Mouse (Mus musculus): ENCODE results near the gene Med11.
"Not testable (repeated sequence)": the region's sequence is repeated elsewhere in the genome, so short reads cannot be mapped to it uniquely, and the experiment has no call there.

Gene Med11

DNA sequence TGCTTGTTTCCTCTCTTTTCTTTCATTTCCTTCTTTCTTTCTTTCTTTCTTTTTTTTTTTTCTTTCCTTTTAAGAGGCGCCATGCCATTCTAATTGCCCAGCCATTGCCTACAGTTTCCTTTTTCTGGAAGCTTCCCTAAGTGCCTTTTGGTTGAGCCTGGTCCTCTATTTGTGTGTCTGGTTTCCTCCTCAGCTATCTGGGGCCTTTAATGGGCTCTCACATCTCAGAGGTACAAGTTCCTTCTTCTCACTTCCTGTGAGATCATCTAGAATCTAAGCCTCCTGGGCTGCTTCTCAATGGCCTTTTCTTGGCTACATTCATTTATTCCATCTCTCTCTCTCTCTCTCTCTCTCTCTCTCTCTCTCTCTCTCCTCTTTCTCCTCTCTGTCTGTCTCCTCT, 4.3 kb upstream of the Med11 start:
- DNase-seq (ENCODE audit: low spot score): no peak

DNA sequence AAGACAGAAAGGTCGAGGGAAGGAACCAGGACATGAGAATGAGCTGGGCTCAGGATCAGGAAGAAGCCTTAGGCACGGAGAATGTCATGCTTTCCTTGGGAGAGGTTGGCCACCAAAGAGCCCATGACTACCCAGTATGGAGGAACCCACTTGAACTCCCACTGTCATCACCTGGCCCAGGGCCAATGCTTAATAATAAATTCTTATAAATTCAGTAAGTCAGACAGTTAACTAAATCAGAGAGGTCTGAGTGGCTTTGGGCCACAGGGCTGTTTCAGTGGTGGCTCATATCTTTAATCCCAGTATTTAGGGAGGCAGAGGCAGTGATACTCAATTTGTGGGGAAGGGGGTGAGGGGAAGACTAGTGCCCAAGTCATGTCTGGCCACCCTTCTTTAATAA, 793 bp upstream of the Med11 start:
- DNase-seq (ENCODE audit: low spot score): no peak

DNA sequence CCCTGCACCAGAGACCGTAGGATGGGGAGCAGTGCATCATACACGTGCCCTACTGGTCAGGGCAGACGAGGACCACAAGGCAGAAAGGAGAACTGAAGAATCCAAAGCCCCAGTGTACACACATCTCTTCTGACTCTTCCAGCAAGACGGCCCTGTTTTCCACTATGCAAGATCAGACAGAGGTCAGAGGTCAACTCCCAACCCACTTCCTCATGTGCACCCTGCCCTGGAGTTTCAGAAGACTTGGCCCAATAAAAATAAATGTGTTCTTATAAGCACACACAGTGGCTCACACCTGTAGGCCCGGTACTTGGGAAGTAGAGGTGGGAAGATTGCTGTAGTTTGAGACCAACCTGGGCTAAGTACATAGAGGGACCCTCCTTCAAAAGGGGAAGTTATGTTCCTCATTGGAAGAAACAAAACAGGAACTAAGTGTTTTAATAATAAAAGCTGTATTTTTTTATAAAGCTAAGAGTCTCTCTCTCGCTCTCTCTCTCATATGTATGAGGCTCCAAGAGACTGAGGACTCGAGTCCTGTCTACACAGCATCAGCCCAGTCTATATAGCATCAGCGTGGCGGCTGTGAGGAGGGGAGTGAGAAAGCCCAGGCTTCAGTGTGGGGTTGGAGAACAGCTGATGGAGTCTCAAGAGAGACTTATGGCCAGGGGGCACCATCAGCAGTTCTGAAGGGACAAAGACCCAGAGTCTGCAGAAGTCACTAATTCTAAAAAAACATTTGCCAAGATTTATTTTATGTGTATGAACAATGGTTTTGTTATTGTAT, 1.7 kb downstream of the Med11 start:
- peak; percentile 38 for DNase-seq (ENCODE audit: low spot score)

DNA sequence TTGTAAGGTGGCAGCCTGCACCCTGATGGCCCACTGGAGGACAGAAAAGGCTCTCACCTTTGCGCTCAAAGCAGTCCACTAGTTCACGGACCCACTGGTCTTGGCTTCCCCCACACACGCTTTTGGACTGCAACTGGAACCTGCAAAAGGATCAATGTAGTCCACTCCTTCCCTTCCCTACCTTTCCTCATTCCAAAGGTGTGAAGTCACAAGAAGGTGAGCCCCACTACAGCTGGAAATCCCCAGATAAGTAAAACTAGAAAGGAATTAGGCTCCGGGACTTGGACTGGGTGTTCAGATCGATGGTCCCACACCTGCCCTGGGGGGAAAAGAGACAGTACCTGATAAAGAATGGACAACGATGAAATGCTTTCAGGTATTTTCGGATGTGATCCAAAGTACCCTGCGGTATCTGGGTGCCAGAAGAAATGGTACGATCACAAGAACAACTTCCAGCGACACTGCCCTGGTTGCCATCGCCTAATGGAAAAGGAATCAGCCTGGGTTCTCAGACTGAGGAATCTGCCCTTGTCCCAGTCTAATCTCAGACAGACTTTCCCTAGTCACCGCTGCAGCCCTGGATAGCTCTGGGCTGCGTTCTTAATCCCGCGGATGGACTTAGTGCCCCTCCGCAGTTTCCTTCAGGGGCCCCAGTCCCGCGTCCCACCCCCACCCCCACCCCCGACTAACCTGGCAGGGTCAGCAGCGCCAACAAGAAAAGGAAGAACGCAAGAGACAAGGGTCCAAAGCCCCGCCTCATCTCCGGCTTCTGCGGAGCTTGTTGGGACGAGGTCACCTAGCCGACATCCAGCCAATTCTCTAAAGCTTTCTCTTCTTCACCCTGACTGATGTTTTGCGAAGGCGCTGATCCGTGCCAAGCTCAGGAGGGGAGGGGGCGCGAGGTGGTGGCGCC, 7.2 kb downstream of the Med11 start, which contains the start of gene Zmynd15:
Zmynd15 (plus strand) TSS at position 746 of the 913 bp plus-strand sequence.
- peak; percentile 42 for DNase-seq (ENCODE audit: low spot score)

DNA sequence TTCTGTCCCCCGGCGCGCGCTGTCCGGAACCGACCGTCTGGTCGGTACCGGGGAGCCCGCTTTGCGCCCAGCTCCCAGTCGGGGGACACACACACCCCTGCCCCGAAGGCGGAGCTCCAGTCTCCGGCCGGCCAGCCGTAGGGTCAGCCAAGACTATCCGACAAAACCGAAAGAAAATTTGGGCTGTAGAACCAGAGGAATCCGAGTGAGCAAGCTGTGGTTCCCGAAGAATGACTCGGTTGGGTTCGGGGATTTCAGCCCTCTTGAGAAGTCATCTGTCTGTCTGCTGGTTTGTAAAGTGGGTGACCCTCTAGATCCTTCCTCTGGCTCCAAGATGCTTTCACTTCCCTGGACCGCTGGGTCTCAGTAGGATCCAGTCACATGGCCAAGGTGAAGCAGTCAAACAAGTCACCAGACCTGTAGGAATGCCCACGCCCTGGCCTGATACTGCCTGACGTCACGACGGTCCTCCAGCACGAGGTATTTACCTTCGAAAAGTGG, 7.9 kb downstream of the Med11 start, which contains the start of gene Cxcl16:
Cxcl16 (minus strand) TSS at position 384 of the 501 bp plus-strand sequence.
- peak; percentile 86 for DNase-seq (ENCODE audit: low spot score)

DNA sequence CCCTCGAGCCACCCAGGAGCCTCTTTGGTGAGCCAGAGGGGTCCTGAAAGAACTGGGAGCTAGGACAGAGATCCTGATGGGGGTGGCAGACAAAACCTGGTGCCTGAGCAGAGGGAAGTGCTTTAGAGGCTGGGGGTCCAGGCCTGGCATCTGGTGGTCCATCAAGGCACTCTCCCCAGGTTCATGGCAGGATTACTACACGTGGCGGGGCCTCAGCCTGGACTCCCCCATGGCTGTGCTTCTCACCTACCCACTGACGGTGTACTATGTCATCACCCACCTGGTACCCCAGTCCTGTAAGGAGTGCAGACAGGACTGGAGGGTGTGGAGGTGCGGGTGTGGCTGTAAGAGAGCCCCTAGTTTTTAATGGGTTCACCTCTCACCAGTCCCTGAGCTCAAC, 12.3 kb downstream of the Med11 start:
- no peak for DNase-seq (ENCODE audit: low spot score)

DNA sequence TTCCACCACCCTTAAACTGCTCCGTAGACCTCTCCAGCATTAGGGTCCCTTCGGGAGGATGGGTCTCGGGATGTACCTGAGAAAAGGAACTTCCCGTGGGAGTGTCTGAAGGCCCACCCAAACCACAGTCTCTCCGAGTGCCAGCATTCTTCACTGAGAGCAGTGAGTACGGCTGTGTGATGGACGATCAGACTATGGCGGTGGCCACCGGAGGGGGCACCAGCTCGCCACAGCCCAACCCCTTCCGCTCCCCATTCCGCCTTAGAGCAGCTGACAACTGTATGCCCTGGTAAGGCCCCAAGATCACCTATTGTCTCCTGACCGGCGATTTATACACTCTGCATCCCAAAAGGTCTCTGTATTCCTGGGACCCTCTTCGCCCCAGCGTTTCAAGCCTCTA, 13.5 kb downstream of the Med11 start:
- no peak for DNase-seq (ENCODE audit: low spot score)

DNA sequence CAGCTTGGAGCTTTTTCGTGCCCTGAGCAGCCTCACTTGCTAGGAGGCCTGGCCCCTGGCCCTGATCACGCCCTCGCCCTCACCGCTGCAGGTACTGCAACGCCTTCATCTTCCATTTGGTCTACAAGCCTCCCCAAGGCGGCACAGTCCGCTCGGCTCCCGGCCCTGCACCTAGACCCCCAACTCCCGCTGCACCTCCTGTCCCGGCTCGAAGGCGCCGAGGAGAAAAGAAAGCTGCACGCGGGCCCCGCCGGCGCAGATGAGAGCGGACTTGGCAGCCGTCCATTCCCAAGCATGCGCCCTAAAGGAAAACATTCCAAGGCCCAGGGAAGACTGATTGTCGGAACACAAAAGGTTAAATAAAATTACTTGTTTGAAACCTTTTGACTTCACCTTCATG, 14.1 kb downstream of the Med11 start:
- no peak for DNase-seq (ENCODE audit: low spot score)

DNA sequence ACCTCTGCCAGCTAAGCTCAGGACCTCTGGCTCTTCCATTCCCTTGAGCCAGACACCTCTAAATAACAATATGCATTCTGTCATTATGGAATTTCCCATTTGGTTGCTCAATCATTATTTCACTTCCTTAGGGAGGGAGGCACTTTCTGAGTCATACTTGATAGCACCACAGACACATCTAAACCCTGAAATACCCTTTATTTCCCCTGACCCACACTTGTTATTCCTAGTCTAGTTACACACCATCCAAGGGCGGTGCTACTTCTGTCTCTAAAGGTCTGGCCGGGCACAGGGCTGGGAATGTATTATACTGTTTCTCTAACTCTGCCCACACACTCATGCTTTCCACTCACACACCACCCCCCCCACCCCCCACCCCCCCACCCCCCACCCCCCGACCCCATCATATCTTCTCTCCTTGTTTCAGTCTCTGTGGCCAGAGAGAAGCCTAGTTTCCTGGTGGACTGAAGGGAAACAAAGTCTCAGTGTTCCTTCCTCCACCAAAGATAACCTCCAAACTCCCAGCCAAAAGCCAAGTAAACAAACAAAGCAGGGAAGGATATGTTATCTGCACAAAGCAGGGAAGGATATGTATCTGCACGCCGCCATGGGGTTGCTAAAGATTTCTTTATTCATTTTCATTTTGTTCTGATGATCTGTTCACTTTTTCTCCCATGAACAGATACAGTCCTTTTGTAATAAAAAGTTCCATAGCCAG, 16.3 kb downstream of the Med11 start:
- no peak for DNase-seq (ENCODE audit: low spot score)

DNA sequence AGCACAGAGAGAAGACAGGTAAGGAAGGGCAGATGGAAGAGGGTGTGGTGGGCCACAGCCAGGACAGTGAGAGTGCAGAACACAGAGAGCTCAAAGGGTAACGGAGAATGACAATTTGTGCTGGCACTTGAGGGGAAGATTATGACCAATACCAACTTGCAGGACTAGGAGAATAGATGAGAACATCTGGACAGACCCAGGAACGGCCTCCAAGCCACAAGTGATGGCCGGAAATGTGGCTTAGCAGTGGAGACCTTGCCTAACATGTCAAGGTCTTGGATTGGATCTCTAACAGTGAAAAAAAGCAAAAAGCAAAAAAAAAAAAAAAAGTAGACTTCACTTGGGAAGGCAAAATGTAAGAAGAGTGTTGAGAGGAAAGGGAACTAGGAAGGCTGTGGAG, 18.0 kb downstream of the Med11 start:
- DNase-seq (ENCODE audit: low spot score): no peak

DNA sequence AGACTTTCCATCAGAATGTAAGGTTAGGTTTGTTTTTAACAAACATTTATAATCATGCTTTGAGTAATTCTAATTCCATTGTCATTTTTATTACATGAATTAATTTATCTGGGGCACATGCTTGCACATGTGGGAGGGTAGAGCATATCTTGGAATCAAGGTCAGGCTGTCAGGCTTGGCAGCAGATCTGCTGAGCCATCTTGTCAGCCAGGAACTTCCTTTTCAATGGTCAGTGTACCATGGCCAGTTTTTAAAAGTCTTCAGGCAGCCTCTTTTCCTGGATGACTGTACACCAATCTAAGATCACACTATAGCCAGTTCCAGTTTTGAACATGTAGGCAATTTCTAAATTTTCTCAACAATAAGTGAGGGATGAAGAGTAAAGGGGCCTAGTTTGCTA, 21.0 kb downstream of the Med11 start:
- no peak for DNase-seq (ENCODE audit: low spot score)

DNA sequence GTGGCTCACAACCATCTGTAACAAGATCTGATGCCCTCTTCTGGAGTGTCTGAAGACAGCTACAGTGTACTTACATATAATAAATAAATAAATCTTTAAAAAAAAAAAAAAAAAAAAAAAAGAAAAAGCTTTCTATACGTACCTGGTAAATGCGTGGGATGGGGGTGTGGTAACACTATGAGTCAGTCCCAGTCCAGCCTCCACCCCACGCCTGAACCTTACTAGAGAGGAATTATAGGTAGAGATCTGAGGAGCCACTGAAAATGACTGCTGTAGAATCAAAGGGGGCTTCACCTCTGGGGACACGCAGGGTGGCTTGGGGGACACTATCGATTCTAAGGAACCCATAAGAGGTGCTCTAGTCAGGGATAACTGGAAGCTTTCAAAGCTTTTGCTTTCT, 21.6 kb downstream of the Med11 start:
- DNase-seq (ENCODE audit: low spot score): not testable (repeated sequence)

DNA sequence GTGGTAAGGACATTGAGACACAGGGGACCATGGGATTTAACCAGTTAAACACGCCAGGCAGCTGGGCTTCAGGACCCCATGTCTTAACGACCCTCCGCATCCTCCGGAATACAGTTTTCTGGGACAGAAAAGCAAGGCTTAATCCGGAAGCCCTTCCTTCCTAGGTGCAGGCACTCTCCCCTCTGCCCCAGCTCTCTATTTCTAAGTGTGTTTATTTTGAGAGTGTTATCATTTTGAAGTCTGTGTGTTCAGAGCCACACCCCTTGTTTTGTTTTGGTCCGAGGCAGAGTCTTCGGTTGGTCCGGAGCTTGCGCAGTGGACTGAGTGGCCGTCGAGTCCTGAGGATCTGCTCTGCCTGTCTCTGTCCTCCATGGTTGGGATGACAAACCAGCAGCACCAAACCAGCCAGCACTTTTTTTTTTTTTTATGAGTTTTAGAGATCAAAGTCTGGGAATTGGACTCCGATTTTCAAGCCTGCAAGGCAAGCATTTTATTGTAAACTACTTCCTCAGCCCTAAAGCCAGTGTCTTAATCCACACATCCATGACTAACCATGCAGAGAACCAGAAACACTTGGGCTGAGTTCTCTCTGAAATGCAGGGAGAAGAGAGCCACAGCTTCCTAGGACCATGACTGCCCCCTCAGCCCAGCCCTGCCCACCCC, 23.3 kb downstream of the Med11 start:
- no peak for DNase-seq (ENCODE audit: low spot score)

DNA sequence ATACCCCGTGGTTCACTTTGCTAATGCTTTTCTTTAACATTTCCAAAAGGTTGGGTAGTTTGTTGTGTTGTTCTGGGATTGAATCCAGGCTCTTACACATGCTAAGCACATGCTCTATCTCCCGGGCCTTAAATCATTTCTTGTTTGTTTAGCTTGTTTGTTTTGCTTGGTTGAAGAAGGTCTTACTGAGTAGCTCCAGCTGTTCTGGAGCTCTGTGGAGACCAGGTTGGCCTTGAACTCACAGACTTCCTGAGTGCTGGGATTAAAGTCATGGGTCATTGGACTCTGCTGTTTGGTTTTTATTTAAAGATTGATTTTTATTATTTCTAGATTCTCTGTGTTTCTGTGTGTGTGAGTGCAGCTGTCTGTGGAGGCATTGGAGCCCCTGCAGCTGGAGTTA, 33.8 kb downstream of the Med11 start:
- no peak for DNase-seq (ENCODE audit: low spot score)

DNA sequence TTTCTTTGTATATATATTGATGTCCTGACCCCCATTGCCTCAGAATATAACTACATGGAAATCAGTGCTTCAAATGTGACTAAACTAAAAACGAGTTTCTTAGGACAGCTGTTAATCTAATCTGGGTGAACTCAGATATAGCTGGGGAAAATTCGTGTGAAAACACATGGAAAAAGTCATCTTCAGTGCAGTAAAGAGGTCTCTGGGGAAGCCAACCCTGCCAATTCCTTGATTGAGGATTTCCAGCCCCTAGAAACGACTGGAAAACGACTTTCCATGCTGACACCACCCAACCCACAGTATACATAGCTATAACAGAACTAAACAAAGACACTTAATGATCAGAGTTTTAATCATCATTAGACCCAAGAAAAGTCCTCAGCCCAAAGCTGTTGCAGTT, 36.1 kb downstream of the Med11 start:
- DNase-seq (ENCODE audit: low spot score): no peak

DNA sequence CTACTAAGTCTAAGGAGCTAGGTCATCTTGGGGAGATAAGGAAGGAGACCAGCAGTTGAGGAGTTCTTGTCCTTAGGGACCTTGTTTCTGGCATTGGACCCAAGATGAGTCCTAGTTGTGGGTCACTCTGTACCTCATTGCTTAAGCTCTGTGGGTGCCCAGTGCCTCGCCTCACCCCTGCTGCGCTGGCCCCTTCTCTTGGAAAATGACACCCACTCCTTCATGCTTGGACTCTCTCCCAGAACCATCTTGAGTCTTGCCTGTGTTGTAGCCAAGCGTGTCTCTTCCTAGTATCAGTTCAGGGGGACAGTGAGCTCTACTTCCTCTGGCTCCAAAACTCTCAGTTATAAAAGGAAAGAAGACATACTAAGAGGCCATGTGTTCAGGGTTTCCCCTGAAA, 37.4 kb downstream of the Med11 start:
- no peak for DNase-seq (ENCODE audit: low spot score)

DNA sequence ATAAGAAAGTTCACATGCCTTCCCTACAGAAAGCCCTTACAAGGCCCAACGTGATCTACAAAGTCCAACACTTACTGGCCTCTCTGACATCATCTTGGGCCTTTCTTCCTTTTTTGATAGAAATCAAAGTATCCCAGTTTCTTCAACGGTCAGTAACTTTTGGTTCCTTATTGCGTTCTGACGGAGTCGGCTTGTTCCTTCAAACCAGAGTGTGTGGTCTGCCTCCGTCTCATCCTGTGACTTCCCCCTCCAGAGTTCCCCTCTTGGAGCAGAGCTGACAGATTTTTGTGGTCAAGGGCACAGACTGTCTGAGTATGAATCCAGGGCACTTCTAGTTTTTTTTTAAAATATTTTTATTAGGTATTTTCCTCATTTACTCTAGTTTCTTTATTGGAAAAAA, 38.0 kb downstream of the Med11 start:
- DNase-seq (ENCODE audit: low spot score): peak; percentile 41

DNA sequence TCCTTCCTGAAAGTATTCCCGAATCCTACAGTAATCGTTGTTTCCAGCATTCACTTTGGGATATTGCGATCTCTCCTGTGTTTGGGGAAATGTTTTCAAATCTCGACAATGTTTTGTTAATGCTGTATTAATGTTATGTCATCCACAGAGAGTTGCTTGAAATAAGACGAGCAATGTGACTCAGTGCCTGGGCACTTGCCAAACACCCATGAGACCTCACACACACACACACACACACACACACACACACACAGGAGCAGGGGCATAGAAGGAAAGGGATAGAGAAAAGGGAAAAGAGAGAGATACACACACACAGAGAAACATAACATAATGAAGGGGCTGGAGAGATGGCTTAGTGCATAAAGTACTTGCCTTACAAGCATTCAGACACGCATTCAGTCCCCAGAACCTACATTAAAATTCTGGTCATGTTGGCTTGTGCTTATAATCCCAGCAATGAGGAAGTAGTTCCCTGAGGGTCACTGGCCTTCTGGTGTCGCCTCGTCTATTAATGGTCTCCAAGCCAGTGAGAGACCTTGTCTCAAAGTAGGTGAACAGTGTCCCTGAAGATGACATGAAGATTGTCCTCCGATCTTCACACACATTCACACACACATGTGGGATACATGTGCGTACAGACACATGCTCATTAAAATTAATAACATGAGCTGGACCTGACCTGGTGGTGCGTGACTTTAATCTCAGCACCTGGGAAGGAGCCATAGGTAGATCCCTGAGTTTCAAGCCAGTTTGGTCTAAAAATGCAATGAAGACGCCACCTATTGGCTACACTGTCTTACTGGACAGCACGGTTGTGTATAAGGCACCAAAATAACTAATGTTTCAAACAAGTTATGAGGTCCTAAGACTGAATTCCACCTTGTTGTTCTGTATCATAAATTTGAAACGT, 48.1 kb downstream of the Med11 start:
- DNase-seq (ENCODE audit: low spot score): peak; percentile 55

DNA sequence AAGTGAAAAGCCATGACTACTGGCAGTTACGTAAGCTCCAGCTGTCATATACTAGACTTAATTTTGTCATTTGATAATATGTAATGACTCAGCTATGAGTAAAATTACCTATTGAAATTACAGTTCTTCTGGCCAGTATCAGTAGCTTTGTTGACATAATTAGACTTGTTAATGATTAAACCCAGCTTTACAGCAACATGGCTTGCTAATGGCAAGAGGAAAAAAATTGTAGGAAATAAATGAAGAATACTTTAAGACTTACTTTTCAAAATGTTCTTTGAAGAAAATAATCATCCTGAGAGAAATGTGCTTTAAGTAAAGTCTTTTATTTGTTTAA, 48.7 kb downstream of the Med11 start:
- no peak for DNase-seq (ENCODE audit: low spot score)

DNA sequence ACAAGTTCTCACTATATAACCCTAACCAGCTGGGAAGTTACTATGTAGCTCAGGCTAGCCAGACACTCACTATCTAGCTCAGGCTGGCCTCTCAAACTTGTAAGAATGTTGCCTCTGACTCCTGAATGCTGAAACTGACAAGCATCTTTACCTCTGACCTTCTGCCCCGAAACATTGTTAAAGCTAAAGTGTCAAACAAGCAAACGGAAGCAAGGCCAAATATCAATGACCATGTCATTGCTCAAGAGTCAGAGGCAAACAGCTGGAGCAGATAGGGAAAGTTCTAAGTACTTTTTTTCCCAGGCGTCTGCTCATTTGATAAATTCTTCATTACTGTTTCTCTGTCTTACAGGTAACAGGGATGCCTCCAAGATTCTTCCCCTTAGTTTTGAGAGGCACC, 50.3 kb downstream of the Med11 start:
- DNase-seq (ENCODE audit: low spot score): no peak

All from lung, postnatal 25 days (tissue).